Mouse (Mus musculus) liver, adult 2 months (tissue): ENCODE data around the gene Foxo6.
A peak's percentile ranks its signal among the peaks of the same experiment; 100 is the strongest.

Experiments
- CTCF ChIP-seq: fragments of 200-500 bp; IDR thresholded peaks from 2 replicates; pipeline ENCODE4 v1.5.1; 2011; ENCODE audit warnings: low read depth, low read length, control low read depth
- POLR2A ChIP-seq: fragments of 200-500 bp; IDR thresholded peaks from 2 replicates; pipeline ENCODE4 v1.6.1; 2011; ENCODE audit warnings: low read length, control low read depth; ENCODE audit not compliant: insufficient read depth; ENCODE audit errors: extremely low read depth

- TF ChIP-seq CTCF (peak; percentile 93), POLR2A (no peak)
Observed at GRCm38 (mm10) chr4:120225135-120225780, 61.9 kb downstream of the Foxo6 start.
